Mouse (Mus musculus): ENCODE measurements at regions not wholly inside any gene's neighbourhood (a gene's known extent, or its start where the extent isn't known, plus 50 kb on each side); places are given as distances from the start of the nearest gene placed in this dataset.

DNA sequence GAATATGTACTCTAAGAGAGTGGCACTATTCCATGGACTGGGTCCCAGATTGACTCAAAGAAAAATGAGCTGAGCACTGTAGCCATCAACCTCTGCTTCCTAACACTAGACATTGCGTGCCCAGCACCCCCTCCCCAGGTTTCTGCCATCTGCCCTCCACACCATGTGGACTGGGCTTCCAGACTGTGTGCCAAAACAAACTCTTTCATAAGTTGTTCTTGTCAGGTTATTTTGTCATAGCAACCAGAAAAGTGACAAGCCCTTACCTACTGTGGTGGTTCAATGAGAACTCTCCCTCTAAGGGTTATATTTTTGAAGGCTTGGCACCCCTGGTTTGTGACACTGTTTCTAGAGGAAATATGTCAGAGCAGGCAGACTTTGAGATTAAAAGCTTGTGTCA lies 234.3 kb upstream of the Rnaseh2b start:
- Histone ChIP-seq H3K36me3 (ENCODE audit: control insufficient read depth, insufficient read depth, low read length) (no peaks in the 10 kb centered on the region), H3K9me3 (ENCODE audit: control insufficient read depth, low read length) (no peaks in the 10 kb centered on the region), H3K4me2 (ENCODE audit: low read length) (no peak overlapping the region), H3K27me3 (ENCODE audit: control insufficient read depth, insufficient read depth, low read length) (no peaks in the 10 kb centered on the region), H3K27ac (replicated peaks; ENCODE audit: low read depth, low read length) (no peak overlapping the region), H3K4me1 (ENCODE audit: control insufficient read depth, insufficient read depth, low read length) (no peaks in the 10 kb centered on the region), H3K4me3 (replicated peaks; ENCODE audit: low read depth, low read length) (no peak overlapping the region), H3K9ac (replicated peaks; ENCODE audit: low read length) (no peak overlapping the region)
- ATAC-seq (ENCODE audit: low FRiP score, low TSS enrichment), result no peak
- WGBS, result 93% methylated on average over 1 of the region's 1 CpGs
- no peak for DNase-seq

DNA sequence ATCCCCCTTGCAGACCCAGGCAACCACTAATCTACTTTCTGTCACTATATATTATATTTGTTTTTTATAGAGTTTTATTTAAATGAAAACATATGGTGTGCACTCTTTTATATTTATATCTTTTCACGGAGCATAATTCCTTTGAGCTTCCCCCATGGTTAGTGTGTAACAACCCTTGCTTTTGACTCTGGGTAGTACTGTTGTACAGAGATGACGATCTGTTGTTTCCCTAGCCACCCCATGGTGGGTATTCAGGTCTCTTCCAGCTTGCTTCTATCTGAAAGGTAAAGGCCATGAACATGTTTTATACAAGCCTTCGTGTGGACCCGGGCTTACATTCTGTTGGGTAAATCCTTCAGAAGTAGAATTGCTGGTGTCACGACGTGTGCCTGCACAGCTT lies 221.2 kb upstream of the Rnaseh2b start:
- Histone ChIP-seq H3K36me3 (ENCODE audit: control insufficient read depth, insufficient read depth, low read length) (no peaks in the 10 kb centered on the region), H3K4me1 (ENCODE audit: control insufficient read depth, insufficient read depth, low read length) (no peaks in the 10 kb centered on the region), H3K27ac (replicated peaks; ENCODE audit: low read depth, low read length) (no peak overlapping the region), H3K9me3 (ENCODE audit: control insufficient read depth, low read length) (no peaks in the 10 kb centered on the region), H3K4me2 (ENCODE audit: low read length) (no peak overlapping the region), H3K27me3 (ENCODE audit: control insufficient read depth, insufficient read depth, low read length) (no peaks in the 10 kb centered on the region), H3K9ac (replicated peaks; ENCODE audit: low read length) (no peak overlapping the region), H3K4me3 (replicated peaks; ENCODE audit: low read depth, low read length) (no peak overlapping the region)
- DNase-seq, result no peak
- WGBS, result 90% methylated on average over 6 of the region's 6 CpGs
- ATAC-seq (ENCODE audit: low FRiP score, low TSS enrichment), result no peak

DNA sequence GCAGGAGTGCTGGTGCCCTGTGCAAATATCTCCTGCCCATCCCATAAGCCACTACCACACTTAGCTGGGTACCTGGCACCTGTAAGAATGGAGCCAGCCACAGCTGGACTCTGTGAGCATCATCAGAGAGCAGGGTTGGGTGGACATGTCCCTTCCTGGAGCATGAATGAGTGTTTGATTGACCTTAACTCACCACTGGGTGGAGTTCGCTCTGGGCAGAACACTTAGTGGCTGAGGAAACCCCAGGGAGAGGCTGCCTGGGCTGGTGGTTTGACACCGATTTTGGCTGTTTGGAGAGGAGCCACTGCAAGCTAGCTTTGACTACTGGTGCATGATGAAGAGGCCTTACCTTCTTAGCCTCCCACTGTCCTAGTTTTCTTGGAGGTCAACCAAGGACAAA lies 208.3 kb upstream of the Rnaseh2b start:
- DNase-seq, result no peak
- H3K4me3 ChIP-seq (replicated peaks; ENCODE audit: low read depth, low read length), result no peak overlapping the region
- 54% methylated on average over 2 of the region's 2 CpGs for WGBS
- H3K36me3 ChIP-seq (ENCODE audit: control insufficient read depth, insufficient read depth, low read length), result no peaks in the 10 kb centered on the region
- no peak overlapping the region for H3K9ac ChIP-seq (replicated peaks; ENCODE audit: low read length)
- no peak overlapping the region for H3K4me2 ChIP-seq (ENCODE audit: low read length)
- H3K4me1 ChIP-seq (ENCODE audit: control insufficient read depth, insufficient read depth, low read length), result no peaks in the 10 kb centered on the region
- no peak overlapping the region for H3K27ac ChIP-seq (replicated peaks; ENCODE audit: low read depth, low read length)
- ATAC-seq (ENCODE audit: low FRiP score, low TSS enrichment), result no peak
- H3K27me3 ChIP-seq (ENCODE audit: control insufficient read depth, insufficient read depth, low read length), result no peaks in the 10 kb centered on the region
- H3K9me3 ChIP-seq (ENCODE audit: control insufficient read depth, low read length), result no peaks in the 10 kb centered on the region

DNA sequence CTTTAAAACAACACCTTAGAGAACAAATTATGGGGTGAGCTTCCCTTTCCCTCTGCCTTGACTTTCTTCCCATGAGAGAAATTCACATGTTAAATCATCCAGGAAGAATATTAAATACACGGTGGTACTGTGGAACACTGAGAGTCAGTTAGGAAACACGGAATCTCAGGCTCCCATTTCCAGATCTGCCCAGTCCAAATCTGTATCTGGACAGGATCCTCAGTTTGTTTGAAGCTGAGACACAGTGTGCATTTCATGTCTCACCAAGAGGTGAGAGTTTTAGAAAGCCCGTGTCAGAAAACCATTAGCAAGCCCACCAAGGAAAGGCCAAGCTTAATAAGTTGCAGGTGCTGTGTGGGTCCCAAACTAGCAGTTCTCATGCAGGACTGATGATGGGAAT lies 204.2 kb upstream of the Rnaseh2b start:
- ATAC-seq (ENCODE audit: low FRiP score, low TSS enrichment) (no peak), DNase-seq (no peak)
- no peaks in the 10 kb centered on the region for H3K9me3 ChIP-seq (ENCODE audit: control insufficient read depth, low read length)
- no peaks in the 10 kb centered on the region for H3K36me3 ChIP-seq (ENCODE audit: control insufficient read depth, insufficient read depth, low read length)
- H3K9ac ChIP-seq (replicated peaks; ENCODE audit: low read length), result no peak overlapping the region
- WGBS, result 89% methylated on average over 3 of the region's 3 CpGs
- H3K27me3 ChIP-seq (ENCODE audit: control insufficient read depth, insufficient read depth, low read length), result no peaks in the 10 kb centered on the region
- no peak overlapping the region for H3K4me2 ChIP-seq (ENCODE audit: low read length)
- H3K27ac ChIP-seq (replicated peaks; ENCODE audit: low read depth, low read length), result no peak overlapping the region
- H3K4me3 ChIP-seq (replicated peaks; ENCODE audit: low read depth, low read length), result no peak overlapping the region
- no peaks in the 10 kb centered on the region for H3K4me1 ChIP-seq (ENCODE audit: control insufficient read depth, insufficient read depth, low read length)

DNA sequence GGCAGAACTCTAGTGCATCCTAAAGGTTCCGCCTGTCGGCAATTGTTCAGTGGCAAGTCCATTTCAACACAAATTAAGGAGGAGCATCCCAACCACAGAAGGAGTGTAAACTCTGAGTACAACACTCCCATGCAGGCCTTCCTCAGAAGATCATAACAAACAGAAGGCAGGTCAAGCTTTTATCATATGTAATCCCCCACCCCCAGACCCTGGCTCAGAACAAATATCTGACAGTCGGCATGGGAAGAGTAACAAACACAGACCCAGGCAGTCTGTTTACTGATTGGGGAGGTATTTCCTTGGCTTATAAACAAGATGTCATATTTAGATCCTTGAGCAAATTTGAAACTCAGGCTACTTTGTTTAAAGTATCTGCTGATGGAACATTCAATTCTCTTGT lies 174.9 kb upstream of the Rnaseh2b start:
- WGBS, result 89% methylated on average over 3 of the region's 3 CpGs

DNA sequence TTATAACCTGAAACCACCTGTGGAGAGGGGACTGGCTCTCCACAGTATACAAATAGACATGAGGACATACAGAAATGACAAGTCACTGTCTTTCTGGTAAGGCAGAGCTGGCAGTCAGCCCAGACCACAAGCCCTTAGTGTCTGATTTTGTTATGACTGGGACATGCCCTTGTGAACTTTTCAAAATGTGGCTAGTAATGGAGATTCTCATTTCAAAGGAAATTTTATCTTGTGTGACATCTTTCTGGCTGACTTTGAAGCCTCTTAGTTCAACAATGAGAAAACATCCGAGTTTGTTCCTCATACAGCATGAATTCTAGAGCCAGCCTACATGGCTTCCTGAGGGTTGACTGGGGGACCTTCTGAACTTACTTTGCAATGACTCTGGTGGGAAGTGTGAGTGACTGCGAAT lies 173.8 kb upstream of the Rnaseh2b start:
- Histone ChIP-seq H3K4me1 (ENCODE audit: control insufficient read depth, insufficient read depth, low read length) (no peaks in the 10 kb centered on the region), H3K36me3 (ENCODE audit: control insufficient read depth, insufficient read depth, low read length) (no peaks in the 10 kb centered on the region), H3K9ac (replicated peaks; ENCODE audit: low read length) (no peak overlapping the region), H3K27me3 (ENCODE audit: control insufficient read depth, insufficient read depth, low read length) (no peaks in the 10 kb centered on the region), H3K4me3 (replicated peaks; ENCODE audit: low read depth, low read length) (no peak overlapping the region), H3K27ac (replicated peaks; ENCODE audit: low read depth, low read length) (no peak overlapping the region), H3K4me2 (ENCODE audit: low read length) (no peak overlapping the region), H3K9me3 (ENCODE audit: control insufficient read depth, low read length) (no peaks in the 10 kb centered on the region)
- 71% methylated on average over 2 of the region's 2 CpGs for WGBS
- ATAC-seq (ENCODE audit: low FRiP score, low TSS enrichment) (no peak), DNase-seq (no peak)

More for the DNA sequence above, 174.9 kb upstream of the Rnaseh2b start:
- H3K9me3 ChIP-seq (ENCODE audit: control insufficient read depth, low read length), result no peaks in the 10 kb centered on the region
- H3K27ac ChIP-seq (replicated peaks; ENCODE audit: low read depth, low read length), result no peak overlapping the region
- H3K4me1 ChIP-seq (ENCODE audit: control insufficient read depth, insufficient read depth, low read length), result no peaks in the 10 kb centered on the region
- no peak overlapping the region for H3K9ac ChIP-seq (replicated peaks; ENCODE audit: low read length)
- no peak overlapping the region for H3K4me2 ChIP-seq (ENCODE audit: low read length)
- H3K36me3 ChIP-seq (ENCODE audit: control insufficient read depth, insufficient read depth, low read length), result no peaks in the 10 kb centered on the region
- no peak for ATAC-seq (ENCODE audit: low FRiP score, low TSS enrichment)
- H3K4me3 ChIP-seq (replicated peaks; ENCODE audit: low read depth, low read length), result no peak overlapping the region
- no peaks in the 10 kb centered on the region for H3K27me3 ChIP-seq (ENCODE audit: control insufficient read depth, insufficient read depth, low read length)
- DNase-seq, result no peak

DNA sequence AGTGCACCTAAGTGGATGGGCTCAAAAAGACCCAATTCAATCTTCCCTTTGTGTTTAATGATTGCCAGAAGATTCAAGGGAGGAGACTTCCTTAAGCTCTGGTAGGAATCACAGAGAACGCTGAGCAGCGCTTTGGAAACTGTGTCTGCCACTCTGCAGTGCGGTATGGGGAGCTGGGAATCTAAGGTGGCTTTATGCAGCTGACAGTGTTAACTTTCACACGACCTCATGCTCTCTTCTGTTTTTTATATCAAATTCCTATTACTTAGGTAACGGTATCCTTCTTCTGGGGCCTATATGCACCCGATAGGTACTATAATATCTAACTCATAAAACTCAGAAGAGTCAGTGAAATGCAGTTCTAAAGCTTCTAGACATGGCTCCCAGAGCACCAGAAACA lies 163.5 kb upstream of the Rnaseh2b start:
- H3K36me3 ChIP-seq (ENCODE audit: control insufficient read depth, insufficient read depth, low read length), result no peaks in the 10 kb centered on the region
- H3K9me3 ChIP-seq (ENCODE audit: control insufficient read depth, low read length), result no peaks in the 10 kb centered on the region
- H3K9ac ChIP-seq (replicated peaks; ENCODE audit: low read length), result no peak overlapping the region
- no peak for ATAC-seq (ENCODE audit: low FRiP score, low TSS enrichment)
- 89% methylated on average over 6 of the region's 6 CpGs for WGBS
- DNase-seq, result no peak
- H3K27me3 ChIP-seq (ENCODE audit: control insufficient read depth, insufficient read depth, low read length), result no peaks in the 10 kb centered on the region
- H3K4me2 ChIP-seq (ENCODE audit: low read length), result no peak overlapping the region
- H3K4me3 ChIP-seq (replicated peaks; ENCODE audit: low read depth, low read length), result no peak overlapping the region
- H3K27ac ChIP-seq (replicated peaks; ENCODE audit: low read depth, low read length), result no peak overlapping the region
- H3K4me1 ChIP-seq (ENCODE audit: control insufficient read depth, insufficient read depth, low read length), result no peaks in the 10 kb centered on the region

DNA sequence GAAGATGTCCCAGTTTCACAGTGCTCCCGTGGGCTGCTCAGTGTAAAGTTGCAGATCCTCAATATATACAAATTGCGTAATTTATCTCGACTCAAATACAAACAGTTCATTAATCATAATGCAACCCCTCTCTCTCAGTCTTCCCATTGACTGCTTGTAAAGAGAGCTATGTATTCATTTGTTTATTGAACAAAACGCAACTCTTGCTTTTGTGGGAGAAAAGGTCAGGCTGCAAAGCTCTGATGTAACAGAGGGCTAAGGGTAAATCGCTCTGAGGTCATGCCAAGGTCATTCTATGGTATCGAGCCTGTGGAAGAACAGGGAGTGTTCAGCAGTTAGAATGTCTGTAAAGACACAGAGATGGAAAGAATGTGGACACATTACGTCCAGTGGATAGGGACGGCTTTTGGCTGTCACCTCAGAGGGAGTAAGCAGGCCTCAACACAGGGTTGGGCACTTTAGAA lies 160.0 kb upstream of the Rnaseh2b start:
- H3K4me1 ChIP-seq (ENCODE audit: control insufficient read depth, insufficient read depth, low read length), result no peaks in the 10 kb centered on the region
- no peak overlapping the region for H3K4me3 ChIP-seq (replicated peaks; ENCODE audit: low read depth, low read length)
- no peak overlapping the region for H3K9ac ChIP-seq (replicated peaks; ENCODE audit: low read length)
- H3K27me3 ChIP-seq (ENCODE audit: control insufficient read depth, insufficient read depth, low read length), result no peaks in the 10 kb centered on the region
- peaks cover 6% of the 10 kb centered on the region for H3K9me3 ChIP-seq (ENCODE audit: control insufficient read depth, low read length)
- DNase-seq (no peak), ATAC-seq (ENCODE audit: low FRiP score, low TSS enrichment) (no peak)
- no peak overlapping the region for H3K27ac ChIP-seq (replicated peaks; ENCODE audit: low read depth, low read length)
- H3K36me3 ChIP-seq (ENCODE audit: control insufficient read depth, insufficient read depth, low read length), result no peaks in the 10 kb centered on the region
- 83% methylated on average over 8 of the region's 8 CpGs for whole genome bisulfite sequencing
- H3K4me2 ChIP-seq (ENCODE audit: low read length), result no peak overlapping the region

DNA sequence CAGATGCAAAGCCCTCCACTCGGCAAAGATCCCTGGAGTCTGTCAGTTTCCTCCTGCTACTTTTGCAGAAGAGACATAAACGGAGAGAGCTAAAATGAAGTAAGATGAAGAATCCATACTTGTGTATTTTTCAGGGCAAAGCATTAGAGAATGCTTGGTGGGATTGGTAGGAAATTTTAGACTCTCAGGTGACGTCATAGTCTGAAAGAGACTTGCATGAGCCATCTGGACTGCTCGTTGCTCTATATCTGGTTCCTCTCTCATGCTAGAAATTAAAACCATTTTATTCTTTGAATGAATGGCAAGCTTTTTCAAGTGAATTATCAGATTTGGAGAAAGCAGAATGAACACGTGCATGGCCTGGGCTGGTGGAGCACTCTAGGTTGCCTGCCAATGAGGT lies 154.4 kb upstream of the Rnaseh2b start:
- H3K9me3 ChIP-seq (ENCODE audit: control insufficient read depth, low read length), result peaks cover 6% of the 10 kb centered on the region
- H3K4me3 ChIP-seq (replicated peaks; ENCODE audit: low read depth, low read length), result no peak overlapping the region
- no peaks in the 10 kb centered on the region for H3K27me3 ChIP-seq (ENCODE audit: control insufficient read depth, insufficient read depth, low read length)
- H3K9ac ChIP-seq (replicated peaks; ENCODE audit: low read length), result no peak overlapping the region
- ATAC-seq (ENCODE audit: low FRiP score, low TSS enrichment) (no peak), DNase-seq (no peak)
- no peaks in the 10 kb centered on the region for H3K36me3 ChIP-seq (ENCODE audit: control insufficient read depth, insufficient read depth, low read length)
- 84% methylated on average over 5 of the region's 5 CpGs for WGBS
- H3K4me1 ChIP-seq (ENCODE audit: control insufficient read depth, insufficient read depth, low read length), result no peaks in the 10 kb centered on the region
- no peak overlapping the region for H3K4me2 ChIP-seq (ENCODE audit: low read length)
- no peak overlapping the region for H3K27ac ChIP-seq (replicated peaks; ENCODE audit: low read depth, low read length)
